8 mouse cellular contexts compared by ENCODE assay signal in the genomic region with DNA sequence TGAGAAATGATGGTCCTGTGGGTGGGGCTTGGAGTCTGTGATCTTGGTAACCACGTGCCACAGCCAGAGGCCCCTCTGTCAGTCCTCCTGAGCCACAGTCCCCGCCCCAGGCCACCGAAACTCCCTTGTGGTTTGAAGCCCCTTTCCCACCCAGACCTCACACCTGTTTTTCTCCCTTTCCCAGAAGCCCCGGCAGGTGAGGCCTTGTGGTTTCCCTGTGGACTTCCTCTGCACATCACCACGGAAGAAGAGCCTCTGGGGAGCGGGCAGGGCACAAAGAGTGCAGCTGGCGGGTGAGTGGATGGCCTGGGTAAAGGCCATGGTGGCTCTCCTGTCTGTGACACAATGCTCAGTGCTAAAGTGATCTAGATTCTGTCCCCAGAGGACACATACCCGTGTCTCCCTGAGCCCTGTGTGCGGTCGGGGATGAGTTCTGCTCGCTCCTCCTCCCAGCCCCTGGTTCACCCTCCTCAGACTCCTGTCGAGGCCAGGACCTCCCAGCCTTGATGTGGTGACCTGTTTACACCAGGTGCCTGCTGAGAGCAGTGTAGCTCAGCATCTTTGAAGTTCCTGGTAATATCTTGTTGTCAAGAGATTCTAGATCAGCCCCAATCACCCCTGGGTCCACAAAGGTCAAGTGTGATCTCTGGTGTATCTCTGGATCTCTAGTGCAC. TPM values are rescaled to one million over a fixed set of nuclear protein-coding genes. Genes with fewer than 3 reads are reported as not detected.
A peak's percentile ranks its signal among the peaks of the same experiment; 100 is the strongest.
DNase-seq lines count a peak whose midpoint lies in the region; ATAC-seq and TF ChIP-seq lines count a peak whose summit lies in the region.

No protein-coding gene starts in this region.

- no peak for TF ChIP-seq CTCF in gastrocnemius, adult 2 months (IDR thresholded peaks at IDR 0.05)

- peak overlapping the region; percentile 79 for H3K4me3 ChIP-seq in gastrocnemius, adult 2 months
- H3K4me3 ChIP-seq in limb, embryonic 12.5 days (replicated peaks): no peak overlapping the region

- peaks cover 8% of the 10 kb centered on the region; the same call in 1 of the 2 replicates for H3K27me3 ChIP-seq in limb, embryonic 12.5 days

- no peak for ATAC-seq in limb, embryonic 12.5 days (ENCODE audit: insufficient number of reproducible peaks, insufficient read depth, low FRiP score, low TSS enrichment, low read depth)
- ATAC-seq in neutrophil, adult 5-6 weeks (ENCODE audit: extremely low read depth, insufficient number of reproducible peaks, low FRiP score, poor library complexity, severe bottlenecking): peak; percentile 32

- DNase-seq in gastrocnemius, adult 2 months: no peak
- no peak for DNase-seq in gastrocnemius, adult 8-10 months (ENCODE audit: low spot score in 2 of 2)
- peak; percentile 87 to 88 for DNase-seq in CD8-positive naive resting alpha-beta T cell, adult 2 months (ENCODE audit: low read depth in 2 of 2, low spot score in 2 of 2)
- no peak for DNase-seq in right cerebral cortex, adult 2 months (ENCODE audit: low spot score in 2 of 2)
- no peak for DNase-seq in adrenal gland, postnatal 14 days
- no peak for DNase-seq in urinary bladder, postnatal 25 days (ENCODE audit: low spot score)

- peaks cover 7% of the 10 kb centered on the region; the same call in 1 of the 2 replicates for H3K4me1 ChIP-seq in limb, embryonic 12.5 days (replicated peaks)

- 58% methylated on average over 12 of the region's 12 CpGs for WGBS in limb, embryonic 12.5 days

- intact Hi-C loops in gastrocnemius, adult 2 months (cut with DNase I): loop anchor here (2.0 kb wide), 2 partner anchors 39 to 97 kb away; no protein-coding TSS in a partner anchor

- H3K36me3 ChIP-seq in limb, embryonic 12.5 days: no peaks in the 10 kb centered on the region

- H3K27ac ChIP-seq in gastrocnemius, adult 2 months: no peak overlapping the region
- H3K27ac ChIP-seq in limb, embryonic 12.5 days: no peak overlapping the region

- no peaks in the 10 kb centered on the region for H3K9me3 ChIP-seq in limb, embryonic 12.5 days

- no peak overlapping the region for H3K9ac ChIP-seq in limb, embryonic 12.5 days (replicated peaks)

- H3K4me2 ChIP-seq in limb, embryonic 12.5 days: peak overlapping the region; percentile 95; the same call in 1 of the 2 replicates

RNA-seq across cellular contexts. Expression of gene Tha1, which starts 1.2 kb away (rescaled TPM):
- total RNA-seq in gastrocnemius, adult 2 months (2021): 1 to 10 TPM; 3.8 to 5.2 TPM
- 1 to 10 TPM; 2.7 to 3.8 (median 3.4) TPM for total RNA-seq in gastrocnemius, adult 8-10 months (2022)
- 1.9 and 2.3 TPM in 2 replicates for polyA plus RNA-seq in limb, embryonic 12.5 days (2016; fragmentation: Nextera tagmentation; extraction: Ambion mirVana)
- 3.6 and 6.8 TPM in 2 replicates for total RNA-seq in neutrophil, adult 5-6 weeks (2017)
- total RNA-seq in adrenal gland, postnatal 14 days (2021): 11.5 and 12.3 TPM in 2 replicates

RNA-seq across cellular contexts. Expression of gene Tmem235, which starts 11.5 kb away (rescaled TPM):
- not detected for total RNA-seq in gastrocnemius, adult 2 months (2021)
- not detected for total RNA-seq in gastrocnemius, adult 8-10 months (2022)
- polyA plus RNA-seq in limb, embryonic 12.5 days (2016; fragmentation: Nextera tagmentation; extraction: Ambion mirVana): not detected in 2 replicates
- total RNA-seq in neutrophil, adult 5-6 weeks (2017): not detected in 2 replicates
- not detected in 2 replicates for total RNA-seq in adrenal gland, postnatal 14 days (2021)

RNA-seq across cellular contexts. Expression of gene Birc5, which starts 23.0 kb away (rescaled TPM):
- total RNA-seq in gastrocnemius, adult 2 months (2021): not detected
- total RNA-seq in gastrocnemius, adult 8-10 months (2022): under 1 TPM in 1 of 4 experiments, not detected in 3; 0.24 TPM
- polyA plus RNA-seq in limb, embryonic 12.5 days (2016; fragmentation: Nextera tagmentation; extraction: Ambion mirVana): 346 and 369 TPM in 2 replicates
- total RNA-seq in neutrophil, adult 5-6 weeks (2017): 0.47 and 0.49 TPM in 2 replicates
- 17.8 and 22.6 TPM in 2 replicates for total RNA-seq in adrenal gland, postnatal 14 days (2021)

RNA-seq across cellular contexts. Expression of gene Tk1, which starts 46.2 kb away (rescaled TPM):
- total RNA-seq in gastrocnemius, adult 2 months (2021): 1 to 10 TPM; 2.5 to 2.8 TPM
- total RNA-seq in gastrocnemius, adult 8-10 months (2022): 1 to 10 TPM; 2.5 to 5.4 (median 4.1) TPM
- polyA plus RNA-seq in limb, embryonic 12.5 days (2016; fragmentation: Nextera tagmentation; extraction: Ambion mirVana): 136 and 143 TPM in 2 replicates
- total RNA-seq in neutrophil, adult 5-6 weeks (2017): 9.0 and 12.4 TPM in 2 replicates
- 29.1 and 34.8 TPM in 2 replicates for total RNA-seq in adrenal gland, postnatal 14 days (2021)

RNA-seq across cellular contexts. Expression of gene Afmid, which starts 46.3 kb away (rescaled TPM):
- 1 to 10 TPM; 3.1 to 3.3 TPM for total RNA-seq in gastrocnemius, adult 2 months (2021)
- total RNA-seq in gastrocnemius, adult 8-10 months (2022): 1 to 10 TPM; 2.0 to 4.6 (median 3.4) TPM
- polyA plus RNA-seq in limb, embryonic 12.5 days (2016; fragmentation: Nextera tagmentation; extraction: Ambion mirVana): 3.5 and 4.2 TPM in 2 replicates
- 10.4 and 11.9 TPM in 2 replicates for total RNA-seq in neutrophil, adult 5-6 weeks (2017)
- total RNA-seq in adrenal gland, postnatal 14 days (2021): 7.5 and 16.4 TPM in 2 replicates

Comparison
In these comparisons a context has a peak if more than half of its experiments do, and no peak if none do; other contexts are left out.
1. DNase-seq: peak in CD8-positive naive resting alpha-beta T cell, adult 2 months (2 of 2); none in gastrocnemius, adult 2 months (single experiment), gastrocnemius, adult 8-10 months (0 of 2), right cerebral cortex, adult 2 months (0 of 2), adrenal gland, postnatal 14 days (single experiment) and urinary bladder, postnatal 25 days (single experiment).
2. RNA of gene Birc5, which starts 23.0 kb away (total RNA-seq): 17.8 to 22.6 TPM in adrenal gland, postnatal 14 days; 0.47 to 0.49 TPM in neutrophil, adult 5-6 weeks, 0.24 TPM in gastrocnemius, adult 8-10 months and not detected in gastrocnemius, adult 2 months; every median in the first group is over 10 times any median in the second.